Mouse (Mus musculus): ENCODE measurements around the gene Cyp4f17. TPM values are rescaled to one million over a fixed set of nuclear protein-coding genes. Genes with fewer than 3 reads are reported as not detected.
A peak's percentile ranks its signal among the peaks of the same experiment; 100 is the strongest.
"Not testable (repeated sequence)": the region's sequence is repeated elsewhere in the genome, so short reads cannot be mapped to it uniquely, and the experiment has no call there.

Gene Cyp4f17
- total RNA-seq, 2 experiments from 2014 or later, result 4.2 to 4.9 TPM

GRCm38 (mm10) chr17:32523895-32524294, 18.0 kb downstream of the Cyp4f17 start:
- DNase-seq, result no peak
- intact Hi-C loops (cut with DNase I), result no loop called here

- DNase-seq; intact Hi-C loops (cut with DNase I): not testable (repeated sequence)
These were observed 20.5 kb downstream of the Cyp4f17 start for GRCm38 (mm10) chr17:32526341-32526740.

GRCm38 (mm10) chr17:32527748-32528147, 21.9 kb downstream of the Cyp4f17 start:
- no peak for DNase-seq
- intact Hi-C loops (cut with DNase I), result no loop called here

GRCm38 (mm10) chr17:32528408-32529337, 22.8 kb downstream of the Cyp4f17 start:
- peak; percentile 91 for DNase-seq
- intact Hi-C loops (cut with DNase I), result no loop called here

DNA sequence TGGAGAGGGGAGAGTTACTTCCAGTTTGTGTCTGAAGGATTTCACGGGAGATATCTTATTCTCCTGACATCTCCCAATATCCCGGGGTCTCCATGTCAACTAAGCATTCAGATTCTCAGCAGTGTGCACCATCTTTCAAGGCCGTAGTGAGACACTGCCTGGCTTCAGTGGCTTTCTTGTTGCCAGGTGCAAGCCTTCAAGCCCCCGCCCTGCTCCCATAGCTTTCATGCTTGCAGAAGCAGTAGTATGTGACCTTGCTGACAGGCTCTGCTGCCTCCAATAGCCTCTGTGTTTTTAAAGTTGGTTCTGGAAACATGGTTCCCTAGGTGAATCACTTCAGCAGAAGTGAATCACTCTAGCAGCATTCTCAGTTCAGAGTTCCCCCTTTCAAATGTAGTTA, 26.5 kb downstream of the Cyp4f17 start:
- DNase-seq; intact Hi-C loops (cut with DNase I): not testable (repeated sequence)

DNA sequence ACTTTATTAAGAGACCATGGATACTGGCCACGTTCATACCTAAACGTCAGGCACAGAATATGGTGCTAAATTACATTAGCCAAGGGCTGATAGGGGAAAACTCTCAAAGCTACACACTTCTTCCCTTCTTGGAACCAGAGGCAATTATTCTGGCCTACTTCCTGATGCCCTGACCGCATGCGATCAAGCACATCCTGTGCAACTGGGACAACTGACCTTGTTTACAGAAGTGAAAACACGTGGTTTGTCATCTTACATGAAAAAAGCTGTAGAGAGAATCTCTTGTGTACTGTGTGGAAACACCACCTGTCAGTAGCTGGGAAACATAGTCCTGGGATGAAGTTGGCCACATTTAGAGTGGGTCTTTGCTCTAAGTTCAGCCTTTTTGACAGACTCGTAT, 28.2 kb downstream of the Cyp4f17 start:
- DNase-seq, result no peak
- intact Hi-C loops (cut with DNase I), result no loop called here

DNA sequence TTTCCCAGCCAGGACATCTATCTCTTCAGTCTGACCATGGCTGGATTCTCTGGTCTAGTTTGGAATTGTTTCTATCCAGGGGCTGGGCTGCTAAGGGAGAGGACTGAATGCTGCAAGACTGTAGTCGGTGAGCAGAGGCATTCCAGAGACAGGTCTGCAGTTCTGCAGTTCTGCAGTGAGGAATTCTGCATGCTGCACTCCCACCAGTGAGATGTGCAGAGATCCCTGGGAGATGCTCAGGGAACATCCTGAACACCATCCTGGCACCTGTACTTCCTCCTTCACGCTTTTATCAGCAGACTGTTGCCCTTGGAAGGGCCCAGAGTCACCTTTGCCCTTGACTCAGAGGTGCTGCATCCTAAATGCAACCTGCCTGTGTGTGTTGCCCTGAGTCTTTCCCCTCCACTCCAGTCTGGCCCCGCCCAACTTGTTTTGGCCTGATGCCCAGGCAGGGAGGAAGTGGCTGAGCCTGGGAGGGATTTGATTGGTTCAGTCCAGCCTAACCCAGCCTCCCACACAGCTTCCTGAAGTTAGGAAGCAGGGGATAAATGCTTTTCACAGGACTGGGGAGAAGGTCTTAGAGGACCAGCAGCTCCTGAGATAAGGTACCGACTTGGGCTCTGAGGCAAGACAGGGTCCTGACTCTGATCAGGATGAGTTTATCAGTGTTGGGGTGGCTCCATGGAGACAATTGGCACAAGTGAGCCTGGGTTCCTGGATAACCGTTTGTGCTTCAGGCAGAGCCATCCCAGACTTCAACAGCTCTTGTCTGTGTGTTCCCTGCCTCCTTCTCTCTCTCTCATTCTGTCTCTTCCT, 30.4 kb downstream of the Cyp4f17 start, which contains the start of gene Cyp4f16:
Gene Cyp4f16 (plus strand): TSS at position 508 of the 816 bp plus-strand sequence.
- intact Hi-C loops (cut with DNase I), result not testable (repeated sequence)
- DNase-seq, result peak; percentile 94

- no peak for DNase-seq
- intact Hi-C loops (cut with DNase I), result no loop called here
These were observed 31.0 kb downstream of the Cyp4f17 start for GRCm38 (mm10) chr17:32536867-32537250.

GRCm38 (mm10) chr17:32544792-32545191, 38.9 kb downstream of the Cyp4f17 start:
- DNase-seq; intact Hi-C loops (cut with DNase I): not testable (repeated sequence)

- DNase-seq, result not testable (repeated sequence)
- intact Hi-C loops (cut with DNase I), result loop anchor here (5.0 kb wide), 1 partner anchor 132 kb away; no protein-coding TSS in a partner anchor
These were observed 44.5 kb downstream of the Cyp4f17 start for GRCm38 (mm10) chr17:32550377-32550776.

DNA sequence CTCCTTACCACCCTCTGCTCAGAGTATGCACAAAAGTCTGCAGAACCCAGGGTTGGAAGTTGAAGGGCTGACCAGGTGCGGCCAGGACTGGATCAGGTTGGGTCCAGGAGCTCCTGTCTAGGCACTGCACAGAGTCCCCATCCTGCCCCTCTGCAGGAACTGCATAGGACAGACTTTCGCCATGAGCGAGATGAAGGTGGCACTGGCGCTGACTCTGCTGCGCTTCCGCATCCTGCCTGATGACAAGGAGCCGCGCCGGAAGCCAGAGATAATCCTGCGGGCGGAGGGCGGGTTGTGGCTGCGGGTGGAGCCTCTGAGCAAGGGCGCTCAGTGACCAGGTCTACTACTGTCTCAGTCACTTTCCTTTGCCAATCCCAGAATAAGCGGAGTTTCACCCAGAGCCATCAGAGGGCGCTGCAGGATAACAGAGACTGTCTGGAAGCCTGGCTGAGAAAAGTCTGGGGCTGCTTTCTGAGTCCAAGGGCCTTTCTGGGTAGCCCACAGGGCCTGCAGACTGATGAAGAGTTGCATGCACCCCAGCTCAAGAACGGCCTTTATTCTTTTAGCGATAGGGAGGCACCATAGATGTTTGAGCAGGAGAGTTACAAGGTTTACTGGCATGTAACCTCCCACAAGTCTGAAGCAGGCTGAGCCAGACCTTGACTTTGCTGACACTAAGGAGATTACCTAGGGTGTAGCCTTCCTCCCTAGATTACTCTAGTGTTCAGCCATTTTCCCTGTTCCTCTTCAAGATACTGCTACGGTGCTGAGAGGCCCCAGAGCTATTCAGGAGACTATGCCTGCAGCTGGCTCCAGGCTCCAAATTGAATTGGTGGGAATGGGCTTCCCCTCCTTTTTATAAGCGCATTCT, 45.3 kb downstream of the Cyp4f17 start:
- intact Hi-C loops (cut with DNase I), result loop anchor here (5.0 kb wide), 1 partner anchor 131 kb away; no protein-coding TSS in a partner anchor
- peak; percentile 89 for DNase-seq

DNA sequence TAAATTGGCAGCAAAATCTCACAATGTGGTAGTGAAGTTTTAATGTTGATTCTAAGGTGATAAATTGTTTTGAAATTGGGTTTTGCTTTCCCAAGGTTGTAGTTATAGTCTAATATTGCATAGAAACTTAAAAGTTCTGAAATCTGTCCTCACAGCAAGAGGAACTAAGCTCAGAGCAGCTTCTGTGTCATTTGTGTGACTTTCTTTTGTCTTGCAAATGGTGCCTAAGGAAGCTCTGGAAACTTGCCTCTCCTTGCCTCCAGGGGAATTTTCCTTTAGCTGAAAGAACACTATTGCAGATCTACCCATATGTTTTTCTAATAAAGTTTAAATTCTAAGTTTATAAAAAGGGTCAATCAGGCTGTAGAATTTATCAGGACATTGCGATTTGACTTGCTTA, 47.2 kb downstream of the Cyp4f17 start:
- intact Hi-C loops (cut with DNase I), result loop anchor here (5.0 kb wide), 1 partner anchor 129 kb away; no protein-coding TSS in a partner anchor
- DNase-seq, result not testable (repeated sequence)

- intact Hi-C loops (cut with DNase I), result loop anchor here (5.0 kb wide), 1 partner anchor 128 kb away; no protein-coding TSS in a partner anchor
- not testable (repeated sequence) for DNase-seq
These were observed 48.5 kb downstream of the Cyp4f17 start for GRCm38 (mm10) chr17:32554368-32554767.

DNA sequence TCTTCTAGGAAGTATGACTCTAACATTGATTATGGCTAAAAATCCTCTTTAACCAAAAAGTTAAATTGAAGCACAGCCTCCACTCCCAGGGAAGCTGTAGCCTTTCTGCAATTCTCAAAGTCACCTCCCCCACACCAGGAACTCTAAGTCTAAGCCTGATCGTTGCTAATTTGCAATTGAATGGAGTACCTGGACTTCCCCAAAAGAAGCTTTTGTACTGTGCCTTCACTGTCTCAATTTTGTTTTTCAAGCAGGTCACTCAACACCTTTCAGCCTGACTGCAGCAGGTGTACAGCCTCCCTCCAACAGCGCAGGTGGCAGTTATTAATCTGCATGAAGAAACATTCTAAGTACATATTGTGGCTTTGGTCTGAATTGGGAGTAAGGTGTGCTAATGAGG, 57.5 kb downstream of the Cyp4f17 start:
- intact Hi-C loops (cut with DNase I); DNase-seq: not testable (repeated sequence)

DNA sequence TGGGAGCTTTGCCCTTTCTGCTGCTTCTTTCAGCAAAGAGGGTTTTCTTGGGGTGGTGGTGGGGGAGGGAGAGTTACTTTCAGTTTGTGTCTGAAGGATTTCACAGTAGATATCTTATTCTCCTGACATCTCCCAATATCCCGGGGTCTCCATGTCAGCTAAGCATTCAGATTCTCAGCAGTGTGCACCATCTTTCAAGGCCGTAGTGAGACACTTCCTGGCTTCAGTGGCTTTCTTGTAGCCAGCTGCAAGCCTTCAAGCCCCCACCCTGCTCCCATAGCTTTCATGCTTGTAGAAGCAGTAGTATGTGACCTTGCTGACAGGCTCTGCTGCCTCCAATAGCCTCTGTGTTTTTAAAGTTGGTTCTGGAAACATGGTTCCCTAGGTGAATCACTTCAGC, 67.4 kb downstream of the Cyp4f17 start:
- DNase-seq; intact Hi-C loops (cut with DNase I): not testable (repeated sequence)

DNA sequence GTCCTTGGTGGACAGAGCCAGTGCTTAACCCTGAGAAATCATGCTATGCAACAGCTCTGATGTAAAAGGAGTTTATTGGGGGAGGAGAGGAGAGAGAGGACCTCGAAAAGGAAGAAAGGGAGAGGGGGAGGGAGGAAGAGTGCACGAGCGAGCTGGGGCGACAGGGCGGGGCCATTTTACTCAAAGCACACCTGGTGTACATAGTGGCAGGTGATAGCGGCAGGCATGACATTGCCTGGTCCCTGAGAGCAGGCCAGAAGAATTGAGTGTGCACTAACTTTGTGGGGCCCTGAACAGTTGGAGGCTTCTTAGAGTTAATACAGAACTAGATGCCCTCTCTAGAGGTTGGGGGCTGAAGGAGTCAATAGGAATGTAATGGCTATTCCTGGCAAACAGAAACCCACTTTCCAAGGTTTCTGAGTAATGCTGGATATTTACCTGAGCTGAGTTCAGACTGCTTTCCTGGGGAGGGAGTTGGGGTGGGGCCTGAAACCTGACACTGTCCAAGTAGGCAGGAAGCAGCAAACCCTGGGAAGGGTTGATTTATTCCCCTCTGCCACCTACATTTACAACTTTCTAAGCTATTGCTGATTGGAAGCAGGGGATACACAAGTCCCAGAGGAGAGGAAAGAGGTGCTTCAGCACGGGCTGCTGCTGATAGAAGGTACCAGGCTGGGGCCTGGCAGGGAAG, 71.8 kb downstream of the Cyp4f17 start:
- no peak for DNase-seq
- intact Hi-C loops (cut with DNase I), result no loop called here
